Mouse (Mus musculus): ENCODE data around the gene Pias4.

The Pias4 gene

GRCm38 (mm10) chr10:81168521-81169244 lies 960 bp upstream of the Pias4 start:
- DNase-seq (ENCODE audit: low read depth): peak; percentile 95

GRCm38 (mm10) chr10:81168087-81168431 lies 336 bp upstream of the Pias4 start:
- no peak for DNase-seq (ENCODE audit: low read depth)

GRCm38 (mm10) chr10:81165118-81165517 lies 2.6 kb downstream of the Pias4 start:
- no peak for DNase-seq (ENCODE audit: low read depth)

GRCm38 (mm10) chr10:81162318-81162652 lies 5.4 kb downstream of the Pias4 start:
- peak; percentile 43 for DNase-seq (ENCODE audit: low read depth)

- no peak for DNase-seq (ENCODE audit: low read depth)
Measured at GRCm38 (mm10) chr10:81161602-81162317, 6.0 kb downstream of the Pias4 start.

DNA sequence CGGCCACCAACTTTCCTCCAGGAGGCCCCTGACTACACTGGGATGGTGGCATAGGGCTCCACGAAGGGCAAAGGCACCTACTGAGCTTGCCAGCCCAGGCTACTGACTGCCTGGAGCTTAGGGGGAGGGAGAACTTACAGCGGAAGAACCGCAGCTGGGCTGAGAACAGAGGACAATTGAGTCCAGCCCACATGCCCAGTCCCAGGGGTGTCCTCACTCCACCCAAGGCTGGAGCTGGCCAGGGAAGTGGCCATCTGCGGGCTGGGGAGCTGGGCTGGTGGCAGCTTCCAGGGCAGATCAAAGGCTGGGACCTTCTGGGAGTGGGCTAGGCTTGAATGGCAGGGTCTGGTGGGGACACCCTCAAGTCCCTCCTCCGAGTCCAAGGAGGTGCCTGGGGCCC lies 13.0 kb downstream of the Pias4 start:
- DNase-seq (ENCODE audit: low read depth): no peak

DNA sequence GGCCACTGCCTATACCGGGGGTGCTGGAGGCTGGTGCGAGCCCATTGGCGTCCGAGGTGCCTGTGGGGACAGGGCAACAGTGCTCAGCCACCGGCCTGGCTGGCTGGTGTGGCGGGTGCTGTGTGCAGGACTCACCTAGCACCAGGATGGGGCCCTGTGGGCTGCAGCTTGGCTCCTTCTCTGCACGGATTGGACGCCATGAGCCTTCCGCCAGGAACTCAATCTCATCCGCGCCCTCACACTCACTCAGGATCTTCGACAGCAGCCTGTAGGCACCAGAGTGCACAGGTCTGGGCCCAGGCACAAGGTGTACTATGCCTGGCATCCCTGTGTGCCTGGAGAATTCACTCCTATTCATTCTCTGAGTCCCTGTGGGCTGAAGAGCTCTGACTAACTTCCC lies 13.4 kb downstream of the Pias4 start:
- DNase-seq (ENCODE audit: low read depth): no peak

- no peak for DNase-seq (ENCODE audit: low read depth)
Measured at GRCm38 (mm10) chr10:81152609-81153008, 15.1 kb downstream of the Pias4 start.

DNA sequence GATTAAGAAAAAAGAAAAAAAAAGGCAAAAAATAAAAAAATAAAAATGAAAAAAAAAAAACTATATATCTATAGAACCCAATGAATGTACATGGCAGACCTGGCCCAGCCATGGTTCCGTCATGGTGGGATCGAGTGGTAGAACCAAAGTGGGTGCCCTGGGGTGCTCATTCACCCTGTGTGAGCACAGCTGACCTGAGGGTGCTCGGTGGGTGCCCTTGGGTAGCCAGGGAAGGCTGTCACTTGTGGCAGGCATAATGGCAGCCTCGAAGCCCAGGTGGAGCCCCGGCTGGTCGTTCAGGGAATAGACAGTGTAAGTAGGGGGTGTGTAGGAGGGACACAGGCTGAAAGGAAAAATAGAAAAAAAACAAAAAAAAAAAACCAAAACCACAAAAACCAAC lies 16.5 kb downstream of the Pias4 start:
- no peak for DNase-seq (ENCODE audit: low read depth)

GRCm38 (mm10) chr10:81146296-81146695 lies 21.4 kb downstream of the Pias4 start:
- no peak for DNase-seq (ENCODE audit: low read depth)

GRCm38 (mm10) chr10:81145778-81146177 lies 21.9 kb downstream of the Pias4 start:
- DNase-seq (ENCODE audit: low read depth): no peak

- no peak for DNase-seq (ENCODE audit: low read depth)
Measured at GRCm38 (mm10) chr10:81145307-81145706, 22.4 kb downstream of the Pias4 start.

GRCm38 (mm10) chr10:81144667-81145066 lies 23.1 kb downstream of the Pias4 start:
- DNase-seq (ENCODE audit: low read depth): no peak

DNA sequence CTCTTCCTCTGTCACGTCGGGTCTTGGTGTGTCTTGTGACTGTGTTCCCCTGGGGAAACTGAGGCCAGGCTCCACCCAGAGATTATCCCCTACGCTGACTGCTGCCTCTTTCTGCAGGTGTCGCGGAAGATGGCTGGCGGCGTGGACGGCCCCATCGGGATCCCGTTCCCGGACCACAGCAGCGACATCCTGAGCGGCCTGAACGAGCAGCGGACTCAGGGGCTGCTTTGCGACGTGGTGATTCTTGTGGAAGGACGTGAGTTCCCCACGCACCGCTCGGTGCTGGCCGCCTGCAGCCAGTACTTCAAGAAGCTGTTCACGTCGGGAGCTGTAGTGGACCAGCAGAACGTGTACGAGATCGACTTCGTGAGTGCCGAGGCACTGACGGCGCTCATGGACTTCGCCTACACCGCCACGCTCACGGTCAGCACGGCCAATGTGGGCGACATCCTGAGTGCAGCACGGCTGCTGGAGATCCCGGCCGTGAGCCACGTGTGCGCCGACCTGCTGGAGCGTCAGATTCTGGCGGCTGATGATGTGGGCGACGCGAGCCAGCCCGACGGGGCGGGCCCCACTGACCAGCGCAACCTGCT lies 23.8 kb downstream of the Pias4 start:
- DNase-seq (ENCODE audit: low read depth): no peak

DNA sequence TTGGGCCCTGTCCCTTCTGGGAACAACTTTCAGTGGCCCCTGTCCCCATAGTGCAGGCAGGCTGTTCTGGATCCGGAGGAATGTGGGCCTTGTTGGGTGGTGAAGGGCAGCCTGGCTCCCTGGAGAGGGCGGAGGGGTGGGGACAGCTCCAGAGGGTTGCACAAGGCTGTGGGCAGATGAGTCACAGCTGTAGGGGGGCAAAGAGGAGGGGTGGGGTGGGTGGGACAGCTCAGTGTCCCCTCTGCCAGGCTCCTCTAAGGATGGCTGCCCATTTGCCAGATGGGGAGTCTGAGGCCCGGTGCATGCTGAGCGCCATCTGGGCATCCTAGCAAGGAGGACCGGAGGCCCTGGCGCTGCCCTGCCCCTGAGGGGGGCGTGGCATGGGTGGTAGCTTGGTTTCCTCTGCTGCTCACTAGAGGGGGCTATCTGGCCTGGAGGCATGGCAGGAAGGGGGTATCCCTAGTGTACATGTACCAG lies 24.5 kb downstream of the Pias4 start:
- no peak for DNase-seq (ENCODE audit: low read depth)

DNA sequence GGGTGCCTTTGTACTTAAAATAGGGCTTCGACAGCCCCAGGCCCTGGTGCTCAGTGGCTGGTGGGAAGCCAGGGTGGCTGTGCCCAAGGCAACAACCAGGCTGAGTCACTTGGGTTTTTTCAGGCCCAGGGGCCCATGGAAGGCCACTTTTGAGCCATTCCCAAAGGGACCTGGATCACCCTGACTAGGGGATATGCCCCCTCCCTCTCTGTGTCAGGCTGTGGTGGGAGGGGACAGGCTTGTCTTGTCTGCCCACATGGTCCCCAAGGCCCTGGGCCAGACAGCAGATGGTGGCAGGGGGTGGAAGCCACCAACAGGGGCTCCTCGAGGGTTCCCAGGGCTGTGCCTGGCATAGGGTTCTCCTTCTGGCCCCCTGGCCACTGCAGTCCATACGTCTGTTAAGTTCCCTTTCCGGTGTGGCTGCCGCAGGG lies 25.2 kb downstream of the Pias4 start:
- no peak for DNase-seq (ENCODE audit: low read depth)

DNA sequence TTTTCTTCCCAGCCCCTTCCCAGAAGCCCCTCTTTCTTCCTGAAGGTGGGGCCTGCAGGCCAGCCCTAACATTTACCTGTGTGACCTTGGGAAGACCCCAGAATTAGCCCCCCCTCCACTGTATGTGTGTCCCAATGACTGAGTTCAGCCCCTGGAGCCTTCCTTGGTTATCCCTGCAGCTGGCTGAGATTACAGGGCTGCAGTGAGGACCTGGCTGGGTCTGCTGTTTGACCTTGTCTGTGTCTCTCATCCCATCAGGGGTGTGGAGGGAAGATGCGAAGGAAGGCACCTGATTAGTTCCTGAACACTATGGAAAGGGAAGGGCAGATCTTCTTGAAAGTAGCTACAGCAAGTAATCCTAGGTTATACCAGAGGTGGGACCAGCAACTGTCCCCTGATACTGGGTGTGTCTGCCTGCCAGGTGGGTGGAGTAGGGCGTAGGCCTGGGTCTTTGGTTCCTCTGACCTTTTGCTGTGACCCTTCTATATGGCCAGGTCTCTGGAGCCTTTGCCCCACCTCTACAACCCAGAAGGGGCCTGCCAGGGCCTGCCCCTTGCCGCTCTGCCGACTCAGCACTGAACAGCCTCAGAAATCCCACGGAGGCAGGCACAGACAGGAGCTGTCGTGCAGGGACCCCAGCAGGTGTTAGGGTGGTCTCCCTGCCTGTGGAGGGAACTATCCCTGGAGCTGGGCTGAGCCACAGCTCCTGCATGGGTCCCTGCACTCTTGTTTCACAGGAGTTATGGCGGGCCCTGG lies 26.1 kb downstream of the Pias4 start:
- DNase-seq (ENCODE audit: low read depth): no peak

DNA sequence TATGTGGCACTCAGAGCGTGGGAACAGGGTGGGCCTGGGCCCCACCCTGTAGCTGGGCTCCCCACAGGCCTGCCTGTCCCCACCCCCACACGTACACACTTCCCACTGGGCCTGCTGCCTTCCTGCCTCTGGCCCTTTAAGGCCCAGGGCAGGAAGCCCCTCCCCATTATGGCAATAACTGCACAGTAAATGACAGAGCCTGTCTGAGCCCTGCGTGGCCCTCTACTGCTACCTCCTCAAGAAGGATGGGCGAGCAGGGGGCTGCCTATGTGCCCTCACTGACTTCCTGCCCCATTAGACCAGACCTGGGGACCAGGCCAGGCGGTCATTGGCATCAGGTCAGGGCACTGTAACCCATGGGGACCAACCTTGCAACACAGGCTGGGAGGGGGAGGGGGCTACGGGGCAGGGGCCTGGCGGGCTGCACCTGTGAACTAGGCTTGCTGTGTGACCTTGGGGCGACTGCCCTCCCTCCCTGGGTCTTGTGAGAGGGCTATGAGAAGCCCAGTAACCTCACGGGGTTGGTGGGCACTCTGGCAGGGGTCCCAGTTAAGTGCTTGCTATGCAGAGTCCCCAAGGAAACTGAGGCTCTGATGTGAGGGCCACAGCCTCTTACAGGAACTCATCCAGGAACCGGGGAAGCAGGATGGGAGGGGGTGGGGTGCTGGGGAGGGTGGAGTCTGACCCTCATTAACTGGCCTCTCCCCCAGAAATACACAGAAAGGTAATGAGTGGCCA lies 26.8 kb downstream of the Pias4 start:
- DNase-seq (ENCODE audit: low read depth): peak; percentile 63

- no peak for DNase-seq (ENCODE audit: low read depth)
Measured at GRCm38 (mm10) chr10:81140005-81140404, 27.7 kb downstream of the Pias4 start.

- no peak for DNase-seq (ENCODE audit: low read depth)
Measured at GRCm38 (mm10) chr10:81139529-81139846, 28.2 kb downstream of the Pias4 start.

- DNase-seq (ENCODE audit: low read depth): no peak
Measured at GRCm38 (mm10) chr10:81138821-81139528, 28.7 kb downstream of the Pias4 start.

Measured in induced T-regulatory cell, adult 2 months (primary cell).